Mouse (Mus musculus) retina, adult 2 months (tissue): ENCODE data around the gene Hoxc11.

Source experiments
- DNase-seq: peaks from one replicate; pipeline ENCODE4 v3.0.0-alpha.2; 2012; ENCODE audit warnings: low read depth, low spot score

The Hoxc11 gene

DNA sequence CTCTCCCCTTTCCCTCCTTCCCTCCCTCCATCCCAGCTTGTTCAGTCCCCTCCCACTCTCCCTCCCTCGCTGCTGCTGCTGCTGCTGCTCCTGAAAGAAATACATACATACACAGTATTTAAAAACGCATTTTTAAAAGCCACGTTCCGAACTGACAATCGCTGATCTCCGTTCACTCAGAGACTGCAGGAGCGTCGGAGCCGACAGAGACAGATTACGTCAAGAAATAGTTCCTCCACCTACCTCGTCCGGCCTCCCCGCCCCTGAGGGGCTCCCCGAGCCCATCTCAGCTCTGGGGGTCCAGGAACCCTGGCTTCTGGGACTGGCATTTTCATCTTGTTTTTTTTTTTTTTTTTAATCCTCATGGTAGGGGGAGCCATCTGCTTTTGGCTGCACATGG, 26.7 kb downstream of the Hoxc11 start:
- DNase-seq: no peak

DNA sequence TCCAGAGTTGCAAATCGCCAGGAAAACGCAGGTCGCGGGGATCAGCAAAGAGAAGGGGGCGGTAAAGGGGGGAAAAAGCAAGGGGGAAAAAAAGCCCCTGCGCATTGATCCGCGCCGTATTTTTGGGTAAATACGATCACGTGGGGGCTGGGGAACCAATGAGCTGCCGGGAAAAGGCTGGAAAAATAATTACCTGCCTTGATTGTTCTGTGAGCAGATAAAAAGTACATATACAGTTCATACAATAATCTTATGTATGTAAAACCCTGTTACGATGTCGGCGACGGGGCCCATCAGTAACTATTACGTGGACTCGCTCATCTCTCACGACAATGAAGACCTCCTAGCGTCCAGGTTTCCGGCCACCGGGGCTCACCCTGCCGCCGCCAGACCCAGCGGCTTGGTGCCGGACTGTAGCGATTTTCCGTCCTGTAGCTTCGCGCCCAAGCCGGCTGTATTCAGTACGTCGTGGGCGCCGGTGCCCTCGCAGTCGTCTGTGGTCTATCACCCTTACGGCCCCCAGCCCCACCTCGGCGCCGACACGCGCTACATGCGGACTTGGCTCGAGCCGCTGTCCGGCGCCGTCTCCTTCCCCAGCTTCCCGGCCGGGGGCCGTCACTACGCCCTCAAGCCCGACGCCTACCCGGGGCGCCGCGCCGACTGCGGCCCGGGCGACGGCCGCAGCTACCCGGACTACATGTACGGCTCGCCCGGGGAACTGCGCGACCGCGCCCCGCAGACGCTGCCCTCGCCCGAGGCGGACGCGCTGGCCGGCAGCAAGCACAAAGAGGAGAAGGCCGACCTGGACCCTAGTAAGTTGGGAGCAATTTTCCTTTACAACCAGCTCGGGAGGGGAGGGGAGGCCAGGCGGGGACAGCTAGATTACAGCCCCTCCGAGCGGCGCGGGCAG, 27.4 kb downstream of the Hoxc11 start:
- no peak for DNase-seq

DNA sequence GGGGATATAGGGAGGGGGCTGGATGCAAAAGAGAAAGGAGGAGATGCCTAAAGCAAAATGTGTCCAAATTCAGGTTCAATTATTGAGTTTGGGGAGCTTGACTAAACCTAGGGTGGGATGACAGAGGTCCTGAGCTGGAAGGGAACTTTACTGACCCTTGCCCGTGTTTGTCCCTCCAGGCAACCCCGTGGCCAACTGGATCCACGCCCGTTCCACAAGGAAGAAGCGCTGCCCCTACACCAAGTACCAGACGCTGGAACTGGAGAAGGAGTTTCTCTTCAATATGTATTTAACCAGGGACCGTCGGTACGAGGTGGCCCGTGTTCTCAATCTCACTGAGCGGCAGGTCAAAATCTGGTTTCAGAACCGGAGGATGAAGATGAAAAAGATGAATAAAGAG, 29.5 kb downstream of the Hoxc11 start:
- DNase-seq: no peak

DNA sequence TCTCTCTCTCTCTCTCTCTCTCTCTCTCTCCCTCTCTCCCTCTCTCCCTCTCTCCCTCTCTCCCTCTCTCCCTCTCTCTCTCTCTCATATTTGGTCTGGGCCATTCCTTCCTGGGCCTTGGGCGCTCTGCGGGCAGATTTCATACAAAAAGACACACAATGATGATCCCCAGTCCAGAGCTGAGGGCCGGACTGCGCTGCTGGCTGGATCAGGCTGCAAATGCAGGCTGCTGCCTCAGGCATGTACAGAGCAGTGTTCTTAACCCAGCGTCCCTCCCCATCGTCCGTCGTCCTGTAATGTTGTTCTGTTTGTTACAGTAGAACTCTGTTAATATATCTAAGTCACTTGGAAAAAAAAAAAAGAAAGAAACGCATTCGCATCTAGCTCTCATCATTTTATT, 30.3 kb downstream of the Hoxc11 start:
- no peak for DNase-seq

DNA sequence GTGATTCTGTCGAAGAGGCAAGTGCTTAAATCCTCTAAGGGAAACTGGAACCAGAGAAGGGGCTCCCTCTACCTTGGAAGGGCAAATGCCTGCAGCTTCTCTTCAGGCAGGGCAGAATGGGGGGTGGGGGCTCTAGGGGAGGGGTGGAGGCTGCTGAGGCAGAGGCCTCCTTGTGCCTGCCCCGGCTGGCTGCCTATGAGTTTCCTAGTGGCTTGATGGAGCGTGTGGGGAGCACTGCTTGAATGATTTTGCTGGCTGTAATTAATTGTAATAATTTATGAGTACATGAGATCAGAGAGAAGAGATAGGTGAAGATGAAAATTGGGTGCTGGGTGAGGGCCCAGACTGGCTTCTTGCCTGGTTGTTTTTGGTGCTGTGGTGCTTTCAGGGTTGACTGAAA, 30.7 kb downstream of the Hoxc11 start:
- no peak for DNase-seq

DNA sequence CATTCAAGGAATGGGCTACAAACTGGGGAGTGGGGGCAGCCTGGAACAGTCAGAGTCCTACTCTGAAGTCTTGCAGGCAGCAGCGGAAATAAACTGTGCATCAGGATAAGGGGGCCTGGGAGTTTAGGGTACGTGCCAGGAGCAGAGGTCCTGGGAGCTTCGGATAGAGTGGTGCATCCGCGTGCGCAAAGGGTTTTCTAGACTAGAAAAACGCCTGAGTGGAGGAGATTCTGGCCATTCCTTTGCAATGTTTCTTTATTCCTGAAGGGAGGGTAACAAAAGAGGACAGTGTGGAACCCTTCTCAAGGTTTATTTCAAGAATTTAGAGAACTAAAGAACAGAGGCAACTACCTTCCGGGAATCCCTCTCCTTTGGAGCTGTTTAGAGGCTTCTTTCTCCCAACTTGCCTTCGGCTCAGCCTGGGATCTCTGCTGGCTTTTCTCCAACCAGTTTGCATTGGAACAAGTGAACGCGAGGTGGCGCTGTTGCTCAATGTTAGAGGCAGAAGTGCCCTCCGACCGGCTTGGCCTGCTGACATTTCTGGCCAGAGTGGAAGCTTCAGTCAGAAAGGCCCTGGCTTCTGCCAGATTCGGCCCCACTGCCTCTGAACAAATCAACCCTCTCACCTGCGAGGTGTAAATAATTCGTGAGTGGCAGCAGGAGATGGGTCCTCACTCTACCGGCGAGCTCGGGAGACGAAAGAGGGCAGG, 33.1 kb downstream of the Hoxc11 start:
- peak; percentile 81 for DNase-seq

DNA sequence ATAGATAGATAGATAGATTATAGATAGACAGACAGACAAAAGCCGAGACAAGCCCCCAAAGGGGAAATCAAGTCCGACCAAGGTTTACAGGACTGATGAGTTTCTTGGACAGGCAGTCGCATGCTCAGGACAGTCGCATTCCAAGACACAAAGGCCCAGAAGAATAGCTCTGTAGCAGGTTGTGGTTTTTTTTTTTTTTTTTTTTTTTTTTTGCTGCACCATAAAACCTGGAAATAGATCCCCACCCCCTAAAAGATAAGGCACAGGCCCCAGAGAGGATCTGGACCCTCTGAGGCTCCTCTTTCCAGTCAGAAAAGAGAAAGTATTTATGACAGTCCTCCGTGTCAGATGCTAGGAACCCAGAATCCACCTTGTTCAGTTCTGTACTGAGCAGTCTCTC, 33.9 kb downstream of the Hoxc11 start:
- no peak for DNase-seq

DNA sequence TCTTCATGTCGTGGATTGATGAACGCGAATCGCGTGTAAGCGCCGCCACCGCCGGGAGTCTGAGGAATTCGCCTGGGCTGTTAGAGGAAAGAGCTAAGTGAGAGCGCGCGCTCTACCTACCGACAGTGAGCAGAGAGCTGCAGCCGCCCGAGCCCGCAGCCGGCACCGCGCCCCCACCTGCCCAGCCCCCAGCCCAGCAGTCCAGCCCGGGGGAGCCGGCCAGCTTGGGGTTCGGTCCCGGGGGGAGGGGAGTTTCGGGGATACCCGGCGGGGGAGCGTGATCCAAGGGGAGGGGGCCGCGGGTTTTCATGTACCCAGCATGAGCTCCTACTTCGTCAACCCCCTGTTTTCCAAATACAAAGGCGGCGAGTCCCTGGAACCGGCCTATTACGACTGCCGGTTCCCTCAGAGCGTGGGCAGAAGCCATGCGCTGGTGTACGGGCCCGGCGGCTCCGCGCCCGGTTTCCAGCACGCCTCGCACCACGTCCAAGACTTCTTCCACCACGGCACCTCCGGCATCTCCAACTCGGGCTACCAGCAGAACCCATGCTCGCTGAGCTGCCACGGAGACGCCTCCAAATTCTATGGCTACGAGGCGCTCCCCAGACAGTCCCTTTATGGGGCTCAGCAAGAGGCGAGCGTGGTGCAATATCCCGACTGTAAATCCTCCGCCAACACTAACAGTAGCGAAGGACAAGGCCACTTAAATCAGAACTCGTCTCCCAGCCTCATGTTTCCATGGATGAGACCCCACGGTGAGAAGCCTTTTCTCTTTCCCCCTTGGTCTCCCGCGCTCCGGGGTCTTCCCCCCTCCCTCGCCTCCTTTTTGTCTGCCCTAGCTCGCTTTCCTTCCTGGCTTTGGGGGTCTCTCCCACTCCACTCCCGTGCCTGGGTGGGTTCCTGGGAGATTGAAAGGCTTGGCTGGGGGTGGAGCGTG, 36.5 kb downstream of the Hoxc11 start, which contains the start of gene Hoxc8:
TSS of gene Hoxc8 (plus strand) at position 147 of the 937 bp plus-strand sequence.
- no peak for DNase-seq

DNA sequence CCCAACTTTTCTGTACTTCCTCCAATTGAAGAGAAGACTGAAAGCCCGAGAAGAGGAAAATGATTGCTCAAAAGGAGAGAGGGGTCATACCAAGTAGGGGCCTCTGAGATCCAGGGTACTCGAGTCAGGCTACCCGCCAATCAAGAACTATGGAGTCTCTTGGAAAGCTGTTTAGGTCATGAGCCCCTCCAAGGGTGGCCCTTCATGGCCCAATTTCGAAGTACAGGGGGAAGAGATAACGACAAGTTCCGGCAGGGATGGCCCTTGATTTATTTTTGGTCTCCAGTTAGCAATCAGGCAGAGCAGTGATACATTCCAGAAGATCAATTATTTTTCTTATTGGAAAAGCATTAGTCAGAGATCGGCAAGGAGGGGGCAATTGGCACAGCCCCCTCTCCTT, 37.6 kb downstream of the Hoxc11 start:
- no peak for DNase-seq

DNA sequence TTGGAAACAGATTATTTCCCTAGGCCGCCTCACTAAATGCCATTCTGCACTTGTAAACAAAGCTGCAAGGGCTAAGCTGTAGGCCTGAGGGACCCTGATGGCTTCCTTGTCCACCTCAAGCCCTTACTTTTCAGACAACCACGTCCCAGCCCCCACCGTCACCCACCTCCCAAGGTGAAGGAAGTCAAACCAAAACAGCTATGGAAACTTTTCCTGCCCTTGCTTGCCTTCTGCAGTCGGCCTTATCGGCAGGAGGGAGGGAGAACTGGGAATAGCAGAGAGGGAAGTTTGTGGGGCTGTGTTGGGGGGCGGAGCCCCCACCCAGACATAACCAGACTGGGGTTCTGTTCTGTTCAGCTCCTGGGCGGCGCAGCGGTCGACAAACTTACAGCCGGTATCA, 38.0 kb downstream of the Hoxc11 start:
- DNase-seq: no peak

DNA sequence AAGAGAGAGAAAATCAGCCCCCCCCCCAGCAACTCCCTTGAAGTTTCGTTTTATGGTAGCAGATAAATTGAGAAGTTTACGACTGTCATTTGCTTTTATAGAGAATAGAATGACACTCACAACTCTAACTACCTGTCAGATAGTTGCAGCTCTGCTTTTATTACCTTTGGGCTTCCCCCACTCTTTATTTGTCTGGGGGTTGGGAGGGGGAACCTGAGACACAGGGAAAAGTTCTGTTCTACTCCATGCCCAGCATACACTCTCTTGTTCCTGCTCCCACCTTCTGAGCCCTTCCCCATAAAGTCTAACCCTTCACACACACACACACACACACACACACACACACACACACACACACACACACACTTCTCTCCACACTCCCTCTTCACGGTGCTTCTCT, 38.6 kb downstream of the Hoxc11 start:
- DNase-seq: no peak

DNA sequence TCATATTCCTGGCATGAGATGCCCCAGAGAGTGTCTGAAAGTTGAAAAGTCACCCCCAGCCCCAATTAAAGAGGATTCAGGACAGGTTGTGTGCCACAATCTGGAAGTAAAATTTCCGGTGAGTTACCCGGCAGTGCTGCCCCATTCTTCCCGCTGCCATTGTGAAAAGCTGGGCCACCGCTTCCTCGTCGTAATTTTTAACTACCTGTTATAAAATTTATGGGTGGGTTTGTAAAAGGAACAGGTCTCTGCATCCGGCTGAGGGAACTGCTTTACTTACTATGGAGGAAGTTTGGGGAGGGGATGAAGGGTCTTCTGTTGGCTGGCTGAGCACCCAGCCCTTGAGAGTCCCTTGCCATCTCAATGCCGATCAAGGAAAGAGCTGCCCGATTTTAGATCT, 42.3 kb downstream of the Hoxc11 start:
- DNase-seq: no peak

DNA sequence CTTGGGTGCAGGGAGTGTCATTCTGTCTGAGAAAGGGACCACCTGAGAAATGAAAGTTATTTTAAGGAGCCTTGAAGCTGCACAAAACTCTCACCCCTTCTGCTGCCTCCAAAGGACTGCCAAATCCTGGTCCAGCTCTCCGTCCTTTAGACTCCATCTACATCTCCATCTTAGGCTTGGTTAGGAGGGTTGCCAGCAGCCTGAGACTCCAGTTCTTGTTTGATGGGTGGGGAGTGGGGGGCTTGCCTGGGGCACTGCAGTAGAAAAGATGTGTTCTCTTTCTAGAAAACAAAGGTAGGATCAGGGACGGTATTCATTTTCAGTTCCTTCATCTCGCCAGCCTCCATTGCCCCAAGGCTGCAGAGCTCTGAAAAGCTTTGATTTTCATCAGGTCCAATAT, 43.2 kb downstream of the Hoxc11 start:
- DNase-seq: no peak

DNA sequence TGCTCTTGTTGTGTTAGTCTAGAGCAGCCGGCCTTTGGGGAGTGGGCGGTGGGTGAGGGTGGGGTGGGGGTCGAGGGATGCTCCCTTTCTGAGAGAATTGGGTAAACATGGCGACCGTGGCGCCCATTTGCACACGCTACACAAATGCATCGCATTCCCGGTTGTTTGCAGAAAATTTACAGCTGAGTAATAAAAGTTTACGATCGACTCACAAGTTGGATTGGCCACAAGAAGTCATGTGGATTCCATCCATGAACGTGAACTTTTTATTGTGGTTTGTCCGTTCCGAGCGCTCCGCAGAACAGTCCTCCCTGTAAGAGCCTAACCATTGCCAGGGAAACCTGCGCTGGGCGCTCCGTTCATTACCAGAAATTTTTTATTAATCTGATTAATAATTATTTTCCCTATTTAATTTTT, 43.7 kb downstream of the Hoxc11 start, which contains the start of gene Hoxc6:
TSS of gene Hoxc6 (plus strand) at position 319 of the 417 bp plus-strand sequence.
- no peak for DNase-seq

DNA sequence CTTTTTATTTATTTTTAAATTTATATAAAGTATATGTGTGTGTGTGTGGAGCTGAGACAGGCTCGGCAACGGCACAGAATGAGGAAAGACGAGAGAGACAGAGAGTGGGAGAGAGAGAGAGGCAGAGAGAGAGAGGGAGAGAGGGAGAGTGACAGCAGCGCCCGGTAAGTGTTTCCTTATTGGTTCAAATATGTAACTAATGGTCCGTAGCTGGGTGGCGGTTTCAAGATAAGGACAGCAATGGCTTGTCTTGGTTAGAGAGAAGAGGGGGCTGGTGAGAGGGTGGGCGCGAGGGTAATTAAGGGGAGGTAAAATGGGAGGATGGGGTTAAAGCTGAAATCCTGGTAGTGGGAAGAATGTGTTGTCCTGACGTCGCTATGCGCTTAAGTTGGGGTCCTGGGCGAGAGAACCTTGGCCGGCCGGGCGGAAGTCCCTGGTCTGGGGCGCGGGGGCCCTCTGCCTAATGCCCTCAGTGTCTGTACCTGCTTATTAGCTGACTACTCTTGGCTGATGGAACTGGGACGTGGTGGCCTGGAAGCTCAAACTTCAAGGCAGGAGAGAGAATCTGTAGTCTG, 44.5 kb downstream of the Hoxc11 start:
- DNase-seq: no peak

DNA sequence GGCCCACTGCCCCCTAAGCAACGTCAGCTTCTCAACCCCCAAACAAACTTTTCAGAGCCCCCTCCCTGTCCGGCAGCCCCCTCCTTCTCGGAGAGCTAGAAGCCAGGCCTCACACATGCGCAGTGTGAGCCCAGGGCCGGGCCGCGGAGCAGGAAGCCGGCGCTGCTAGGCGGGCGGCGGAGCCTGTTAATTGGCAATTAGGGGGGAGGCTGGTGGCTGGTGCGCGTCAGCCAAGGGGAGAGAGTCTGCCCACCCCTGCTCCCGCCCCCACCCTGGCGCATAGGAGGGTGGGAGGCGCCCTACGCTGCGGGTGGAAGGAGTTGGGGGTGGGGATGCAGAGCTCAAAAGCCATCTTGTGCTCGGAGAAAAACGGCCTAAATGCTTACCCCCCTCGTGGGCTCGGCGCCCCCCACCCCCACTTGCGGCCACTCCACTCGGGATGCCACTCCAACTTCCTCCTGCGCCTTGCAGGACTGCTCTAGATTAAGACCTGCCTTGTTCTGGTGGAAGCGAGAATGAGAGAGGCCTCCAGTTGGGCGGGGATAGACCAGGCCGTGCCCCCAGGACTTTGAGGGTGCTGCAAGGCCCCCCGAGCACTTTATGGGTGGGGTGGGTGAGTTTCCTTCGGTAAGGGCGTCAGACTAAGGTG, 45.1 kb downstream of the Hoxc11 start:
- no peak for DNase-seq

DNA sequence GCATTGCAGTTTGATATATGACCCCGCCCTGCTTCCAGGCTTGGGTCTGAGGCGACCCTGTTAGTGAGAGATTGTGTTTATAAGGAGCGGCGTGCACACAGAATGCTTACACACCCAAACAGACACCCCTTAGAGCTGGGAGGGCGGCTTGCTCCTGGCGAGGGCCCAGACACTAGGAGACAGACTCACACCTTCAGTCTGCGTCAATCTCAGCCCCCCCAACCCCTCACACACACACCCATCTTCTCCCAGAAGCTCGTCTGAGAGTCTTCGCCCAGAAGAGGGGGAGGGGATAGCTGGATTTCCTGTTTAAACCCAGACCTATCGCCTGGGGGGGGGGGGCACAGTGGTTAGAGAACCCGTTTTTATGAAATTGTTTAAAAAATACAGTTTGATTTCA, 45.7 kb downstream of the Hoxc11 start:
- DNase-seq: no peak

DNA sequence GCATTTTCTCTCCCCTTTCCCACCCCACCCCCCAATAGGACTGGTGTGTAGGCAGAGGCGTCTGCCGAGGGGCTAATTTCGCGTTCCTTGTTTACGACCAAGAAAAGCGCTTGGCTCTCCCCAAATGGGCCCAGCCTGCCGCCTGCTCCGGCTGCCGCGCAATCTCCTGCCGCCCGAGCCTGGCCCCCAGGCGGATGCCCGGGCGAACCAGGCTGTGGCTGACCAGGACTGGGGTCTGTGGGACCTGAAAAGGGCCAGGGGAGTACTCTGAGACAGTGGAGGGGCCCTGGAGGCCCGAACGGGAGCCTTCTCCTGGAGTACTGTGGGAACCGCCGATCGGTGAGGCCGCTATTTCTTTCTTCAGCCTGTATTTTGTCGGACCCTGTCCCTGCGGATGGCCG, 46.3 kb downstream of the Hoxc11 start:
- DNase-seq: no peak

DNA sequence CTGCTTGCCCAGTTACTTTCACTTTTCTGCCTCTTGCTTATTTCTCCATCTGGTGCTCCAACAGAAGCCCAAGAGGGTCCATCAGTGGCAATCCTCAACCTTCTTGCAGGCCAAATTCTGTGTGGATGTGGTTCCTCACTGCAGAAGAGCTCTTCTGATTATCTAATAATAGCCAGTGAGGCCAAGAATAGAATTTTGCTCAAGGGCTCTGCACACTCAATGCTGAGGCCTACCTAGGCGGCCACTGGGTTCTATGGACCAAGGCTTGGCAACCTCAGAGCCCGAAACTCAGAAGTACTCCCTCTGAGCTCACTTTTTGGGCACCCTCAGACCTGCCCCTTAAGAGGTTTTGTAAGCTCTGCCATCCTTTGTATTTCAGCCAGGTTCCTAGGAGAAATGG, 47.1 kb downstream of the Hoxc11 start:
- no peak for DNase-seq

DNA sequence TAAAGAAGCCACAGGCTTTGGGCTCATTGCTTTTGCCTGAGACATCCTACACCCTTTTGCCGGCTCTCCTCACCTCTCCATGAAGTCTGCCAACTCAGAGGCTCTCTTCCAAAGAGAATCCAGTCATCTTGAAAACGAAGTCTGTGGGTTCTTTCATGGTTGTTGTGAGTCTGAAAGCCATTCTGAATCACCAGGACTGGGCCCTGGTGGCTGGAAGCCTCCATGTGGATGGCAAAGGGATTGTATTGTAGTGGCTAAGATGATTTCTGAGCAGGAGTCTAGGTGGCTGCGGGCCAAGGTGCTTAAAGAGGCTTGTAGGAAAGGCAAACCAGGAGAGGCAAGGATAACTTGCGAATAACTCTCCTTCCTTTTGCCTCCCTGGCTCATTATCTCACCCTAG, 47.9 kb downstream of the Hoxc11 start:
- no peak for DNase-seq
